Mouse (Mus musculus) intestine, embryonic 14.5 days (tissue): ENCODE measurements around the gene Rpl3l. TPM values are rescaled to one million over a fixed set of nuclear protein-coding genes. Genes with fewer than 3 reads are reported as not detected.
A peak's percentile ranks its signal among the peaks of the same experiment; 100 is the strongest.

ENCODE experiments used
- ATAC-seq: fragments of 200-750 bp; cut with Nextera tagmentation; replicated peaks from 2 replicates; pipeline ENCODE4 v1.8.0; 2017; ENCODE audit warnings: low read depth, moderate number of reproducible peaks, moderate TSS enrichment, moderate library complexity; ENCODE audit not compliant: low FRiP score, low TSS enrichment
- DNase-seq: peaks from one replicate; pipeline ENCODE4 v3.0.0-alpha.2; 2018; ENCODE audit warnings: low spot score
- H3K27ac ChIP-seq: fragments of 300-500 bp; sonication (generic); 2 replicates; pipeline ENCODE4 v1.5.1; 2014; ENCODE audit warnings: low read depth, mild to moderate bottlenecking, control low read depth
- H3K27me3 ChIP-seq: fragments of 300-500 bp; sonication (generic); replicated peaks from 2 replicates; pipeline ENCODE4 v1.6.1; 2014; ENCODE audit warnings: low read length, control low read depth; ENCODE audit not compliant: control insufficient read depth, insufficient read depth
- H3K36me3 ChIP-seq: fragments of 300-500 bp; sonication (generic); 2 replicates; pipeline ENCODE4 v1.6.1; 2014; ENCODE audit warnings: low read length, control low read depth; ENCODE audit not compliant: control insufficient read depth, insufficient read depth
- H3K4me1 ChIP-seq: fragments of 300-500 bp; sonication (generic); replicated peaks from 2 replicates; pipeline ENCODE4 v1.6.1; 2014; ENCODE audit warnings: low read length, control low read depth, mixed read lengths; ENCODE audit not compliant: control insufficient read depth, insufficient read depth
- H3K4me2 ChIP-seq: fragments of 300-500 bp; sonication (generic); 2 replicates; pipeline ENCODE4 v1.6.1; 2014; ENCODE audit warnings: low read length
- H3K4me3 ChIP-seq: fragments of 300-500 bp; sonication (generic); 2 replicates; pipeline ENCODE4 v1.5.1; 2014; ENCODE audit warnings: low read depth, low read length, control low read depth, mixed read lengths
- H3K9ac ChIP-seq: fragments of 300-500 bp; sonication (generic); 2 replicates; pipeline ENCODE4 v1.6.1; 2014; ENCODE audit warnings: mild to moderate bottlenecking, low read length
- H3K9me3 ChIP-seq: fragments of 300-500 bp; sonication (generic); 2 replicates; pipeline ENCODE4 v1.6.1; 2016; ENCODE audit warnings: low read length, control low read depth; ENCODE audit not compliant: control insufficient read depth
- WGBS: fragments of 180-500 bp; shearing (Covaris S2); extraction: QIAGEN DNeasy Blood & Tissue Kit; methylation state at CpG from one replicate; pipeline ENCODE4 v1.1.7; 2014; 5-methylcytosine and 5-hydroxymethylcytosine counted together
- polyA plus RNA-seq: library from polyadenylated mRNA; unstranded; fragments of >200 nt; fragmentation: Nextera tagmentation; extraction: Ambion mirVana; gene quantifications from 2 replicates; pipeline ENCODE4 v1.2.1, GENCODE M21; 2014

Rpl3l gene
- polyA plus RNA-seq: not detected in 2 replicates

GRCm38 (mm10) chr17:24727618-24728017, at the start of gene Rpl3l:
TSS of gene Rpl3l (plus strand) at chr17:24727820.
- H3K36me3 ChIP-seq: 0 out of 2 replicates have a peak, but pooled peaks cover under 1% of the 10 kb centered on the region
- ATAC-seq (no peak), DNase-seq (no peak)
- H3K9me3 ChIP-seq: no peaks in the 10 kb centered on the region
- no peak within 1 kb of the TSS for H3K9ac ChIP-seq
- no peak within 1 kb of the TSS for H3K27ac ChIP-seq
- no peak within 1 kb of the TSS for H3K4me3 ChIP-seq
- H3K4me2 ChIP-seq: no peak within 1 kb of the TSS
- H3K27me3 ChIP-seq: no peaks in the 10 kb centered on the region
- H3K4me1 ChIP-seq: peaks cover 8% of the 10 kb centered on the region; the same call in 1 of the 2 replicates
- 70% methylated on average over 2 of the region's 2 CpGs for WGBS

DNA sequence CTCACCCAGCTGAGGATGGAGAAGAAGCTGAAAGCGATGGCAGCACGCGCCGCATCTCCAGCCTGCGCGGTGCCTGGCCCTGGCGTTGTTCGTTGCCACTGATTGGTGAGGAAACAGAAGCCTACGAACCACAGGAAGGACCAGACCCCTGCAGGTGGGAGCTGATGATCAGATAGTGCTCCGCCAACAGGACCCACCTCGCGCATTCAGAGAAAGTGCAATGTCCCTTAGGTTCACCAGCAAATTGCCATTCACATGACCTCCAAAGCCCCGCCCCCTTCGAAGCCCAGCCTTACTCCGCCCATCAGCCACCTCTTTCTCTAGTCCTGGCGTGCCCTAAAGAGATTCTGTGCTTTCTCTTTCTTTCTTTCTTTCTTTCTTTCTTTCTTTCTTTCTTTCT, 41.1 kb upstream of the Rpl3l start:
- peaks cover 44% of the 10 kb centered on the region for H3K27me3 ChIP-seq
- ATAC-seq (no peak; the same call in 1 of the 2 replicates), DNase-seq (no peak)
- WGBS: 29% methylated on average over 16 of the region's 16 CpGs
- H3K9me3 ChIP-seq: no peaks in the 10 kb centered on the region
- no peak overlapping the region for H3K27ac ChIP-seq
- peaks cover 9% of the 10 kb centered on the region; the same call in 1 of the 2 replicates for H3K36me3 ChIP-seq
- H3K4me3 ChIP-seq: 0 out of 2 replicates have a peak overlapping the region, but pooled peaks have one; percentile 5
- peak overlapping the region; percentile 18; the same call in 1 of the 2 replicates for H3K4me2 ChIP-seq
- no peak overlapping the region for H3K9ac ChIP-seq
- H3K4me1 ChIP-seq: peaks cover 11% of the 10 kb centered on the region

- Histone ChIP-seq H3K4me1 (peaks cover 11% of the 10 kb centered on the region), H3K9me3 (no peaks in the 10 kb centered on the region), H3K4me3 (peak overlapping the region; percentile 33), H3K4me2 (peak overlapping the region; percentile 51), H3K27me3 (peaks cover 49% of the 10 kb centered on the region), H3K9ac (peak overlapping the region; percentile 16; the same call in 1 of the 2 replicates), H3K27ac (no peak overlapping the region), H3K36me3 (peaks cover 4% of the 10 kb centered on the region; the same call in 1 of the 2 replicates)
- ATAC-seq (peak; percentile 51; the same call in 1 of the 2 replicates), DNase-seq (peak; percentile 68)
- 2% methylated on average over 25 of the region's 25 CpGs for WGBS
Measured at GRCm38 (mm10) chr17:24687146-24687595, 40.4 kb upstream of the Rpl3l start.

- WGBS: 22% methylated on average over 23 of the region's 23 CpGs
- H3K9ac ChIP-seq: peak overlapping the region; percentile 16; the same call in 1 of the 2 replicates
- H3K4me3 ChIP-seq: peak overlapping the region; percentile 33
- peak overlapping the region; percentile 51 for H3K4me2 ChIP-seq
- peaks cover 49% of the 10 kb centered on the region for H3K27me3 ChIP-seq
- H3K27ac ChIP-seq: no peak overlapping the region
- ATAC-seq: no peak
- no peaks in the 10 kb centered on the region for H3K9me3 ChIP-seq
- peaks cover 6% of the 10 kb centered on the region for H3K36me3 ChIP-seq
- H3K4me1 ChIP-seq: peaks cover 11% of the 10 kb centered on the region
- DNase-seq: no peak
Measured at GRCm38 (mm10) chr17:24687599-24687998, 40.0 kb upstream of the Rpl3l start.

GRCm38 (mm10) chr17:24689251-24690081, 38.2 kb upstream of the Rpl3l start, which contains the start of gene Syngr3:
TSS of gene Syngr3 (minus strand) at chr17:24689955.
- no peak for DNase-seq
- Histone ChIP-seq H3K9me3 (no peaks in the 10 kb centered on the region), H3K4me1 (peaks cover 11% of the 10 kb centered on the region), H3K4me2 (peak within 1 kb of the TSS; percentile 89), H3K27me3 (peaks cover 49% of the 10 kb centered on the region), H3K4me3 (peak within 1 kb of the TSS; percentile 46), H3K27ac (no peak within 1 kb of the TSS), H3K9ac (peak within 1 kb of the TSS; percentile 31; the same call in 1 of the 2 replicates), H3K36me3 (peaks cover 16% of the 10 kb centered on the region)
- WGBS: under 1% methylated on average over 52 of the region's 55 CpGs
- ATAC-seq: no peak

DNA sequence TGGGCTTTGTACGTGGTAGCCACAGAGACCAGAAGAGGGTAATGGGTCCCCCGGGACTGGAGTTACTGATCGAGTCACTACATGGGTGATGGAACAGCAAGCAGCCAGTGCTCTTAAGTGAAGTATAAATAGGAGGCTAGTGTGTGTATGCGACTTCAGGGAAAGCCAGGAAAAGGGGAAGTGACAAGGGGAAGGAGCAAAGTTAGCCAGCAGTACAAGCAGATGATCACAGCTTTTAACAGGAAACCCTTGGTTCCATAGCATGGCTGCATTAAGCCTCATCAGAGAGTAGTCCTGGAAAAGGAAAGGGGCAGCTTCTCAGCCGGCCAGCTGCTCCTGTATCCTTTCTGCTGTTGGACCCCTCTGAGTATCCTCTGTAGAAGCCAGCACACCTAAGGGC, 35.2 kb upstream of the Rpl3l start:
- no peak for ATAC-seq
- 89% methylated on average over 5 of the region's 5 CpGs for WGBS
- Histone ChIP-seq H3K27me3 (peaks cover 46% of the 10 kb centered on the region), H3K27ac (no peak overlapping the region), H3K4me2 (no peak overlapping the region), H3K9ac (no peak overlapping the region), H3K36me3 (peaks cover 16% of the 10 kb centered on the region), H3K4me3 (no peak overlapping the region), H3K9me3 (no peaks in the 10 kb centered on the region), H3K4me1 (peaks cover 19% of the 10 kb centered on the region)
- no peak for DNase-seq

- Histone ChIP-seq H3K4me1 (peaks cover 14% of the 10 kb centered on the region), H3K4me3 (peak overlapping the region; percentile 83), H3K36me3 (peaks cover 26% of the 10 kb centered on the region), H3K4me2 (peak overlapping the region; percentile 60), H3K27ac (peak overlapping the region; percentile 83), H3K9me3 (no peaks in the 10 kb centered on the region), H3K9ac (peak overlapping the region; percentile 76), H3K27me3 (peaks cover 15% of the 10 kb centered on the region)
- DNase-seq (peak; percentile 79), ATAC-seq (peak; percentile 20; the same call in 1 of the 2 replicates)
- 7% methylated on average over 51 of the region's 51 CpGs for WGBS
Measured at GRCm38 (mm10) chr17:24695326-24696010, 32.2 kb upstream of the Rpl3l start.

GRCm38 (mm10) chr17:24696011-24696697, 31.5 kb upstream of the Rpl3l start, which contains the start of the genes Gfer and Noxo1:
TSS of gene Gfer (minus strand) at chr17:24696156.
TSS of gene Noxo1 (plus strand) at chr17:24696234.
- peaks cover 14% of the 10 kb centered on the region for H3K4me1 ChIP-seq
- peaks cover 8% of the 10 kb centered on the region; the same call in 1 of the 2 replicates for H3K27me3 ChIP-seq
- H3K27ac ChIP-seq: peak within 1 kb of the TSS; percentile 83
- ATAC-seq: peak; percentile 91
- H3K4me2 ChIP-seq: peak within 1 kb of the TSS; percentile 60
- H3K4me3 ChIP-seq: peak within 1 kb of the TSS; percentile 83
- peak within 1 kb of the TSS; percentile 76 for H3K9ac ChIP-seq
- peaks cover 33% of the 10 kb centered on the region for H3K36me3 ChIP-seq
- WGBS: under 1% methylated on average over 53 of the region's 76 CpGs
- DNase-seq: peak; percentile 90
- H3K9me3 ChIP-seq: no peaks in the 10 kb centered on the region
